Mouse (Mus musculus) 3T3-L1 (cell line): ENCODE measurements around the gene Gm3127.
"Not testable (repeated sequence)": the region's sequence is repeated elsewhere in the genome, so short reads cannot be mapped to it uniquely, and the experiment has no call there.

Experiments
- DNase-seq: peaks from one replicate; pipeline ENCODE4 v3.0.0-alpha.2; 2015; ENCODE audit warnings: low read depth, low spot score

Gene Gm3127

GRCm38 (mm10) chr14:4164730-4165129 lies at the start of gene Gm3127:
Gene Gm3127, plus strand, starts transcription at chr14:4165030.
- not testable (repeated sequence) for DNase-seq

DNA sequence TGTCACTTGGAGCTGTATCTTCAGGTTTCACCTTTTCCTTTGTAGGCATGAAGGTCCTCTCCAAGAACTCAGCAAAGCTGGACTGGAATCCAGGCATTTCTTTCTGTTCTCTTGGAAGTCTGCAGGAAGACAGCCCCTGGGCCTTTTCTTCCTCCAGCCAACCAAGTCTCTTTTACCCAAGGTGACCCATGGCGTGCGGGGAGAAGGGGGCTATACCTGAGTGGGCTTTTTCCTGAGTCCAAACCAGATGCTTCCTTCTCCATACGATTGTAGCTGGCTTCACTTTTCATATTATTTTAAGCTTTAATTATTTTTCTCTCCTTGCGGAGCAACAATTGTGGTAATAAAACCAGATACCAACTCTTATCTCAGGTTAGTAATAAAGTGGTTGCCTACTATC lies 23.2 kb upstream of the Gm3127 start:
- DNase-seq: not testable (repeated sequence)

DNA sequence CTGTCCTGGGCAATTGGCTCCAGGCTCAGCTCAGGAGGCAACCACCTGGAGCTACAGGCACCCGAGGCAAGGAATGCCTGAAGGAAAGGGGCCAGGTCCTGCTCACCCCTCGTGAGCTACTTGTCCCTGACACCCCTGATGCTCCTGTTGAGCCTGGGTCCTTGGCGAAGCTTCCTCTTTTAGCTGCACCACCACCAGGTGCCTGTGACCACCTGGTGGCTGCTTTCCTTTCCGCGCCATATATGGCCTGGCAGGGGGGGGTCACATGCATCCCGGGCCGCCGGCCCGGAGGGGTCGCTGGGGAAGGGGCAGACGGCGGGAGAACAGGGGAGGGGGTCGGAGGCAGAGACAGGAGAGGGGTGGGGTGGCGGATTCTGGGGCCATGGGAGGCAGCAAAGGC lies 17.2 kb downstream of the Gm3127 start:
- not testable (repeated sequence) for DNase-seq

GRCm38 (mm10) chr14:4182491-4183210 lies 17.8 kb downstream of the Gm3127 start, which contains the start of gene Gm2974:
Gene Gm2974, plus strand, starts transcription at chr14:4182576.
- not testable (repeated sequence) for DNase-seq

DNA sequence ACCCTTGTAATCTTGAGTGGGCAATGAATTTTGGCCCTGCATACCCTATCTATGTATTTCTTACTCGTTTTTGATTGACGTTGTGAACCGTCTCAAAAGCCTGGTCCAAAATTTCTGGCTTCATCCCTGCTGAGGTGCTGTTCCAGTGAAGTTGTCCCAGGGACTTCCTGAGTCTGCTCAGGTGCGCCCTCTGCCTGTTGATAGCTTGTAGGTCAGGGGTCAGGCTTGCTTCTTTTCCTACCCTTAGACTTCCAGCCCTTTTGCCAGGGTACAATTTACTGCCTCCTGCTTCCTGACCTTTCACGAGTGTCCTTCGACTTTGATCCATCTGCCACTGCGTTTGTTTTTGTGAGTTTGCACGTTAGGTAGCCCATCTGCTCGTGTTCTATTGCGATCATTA lies 18.5 kb downstream of the Gm3127 start:
- DNase-seq: not testable (repeated sequence)
